Mouse (Mus musculus): ENCODE measurements around the gene S1pr4.
A peak's percentile ranks its signal among the peaks of the same experiment; 100 is the strongest.

Gene S1pr4

DNA sequence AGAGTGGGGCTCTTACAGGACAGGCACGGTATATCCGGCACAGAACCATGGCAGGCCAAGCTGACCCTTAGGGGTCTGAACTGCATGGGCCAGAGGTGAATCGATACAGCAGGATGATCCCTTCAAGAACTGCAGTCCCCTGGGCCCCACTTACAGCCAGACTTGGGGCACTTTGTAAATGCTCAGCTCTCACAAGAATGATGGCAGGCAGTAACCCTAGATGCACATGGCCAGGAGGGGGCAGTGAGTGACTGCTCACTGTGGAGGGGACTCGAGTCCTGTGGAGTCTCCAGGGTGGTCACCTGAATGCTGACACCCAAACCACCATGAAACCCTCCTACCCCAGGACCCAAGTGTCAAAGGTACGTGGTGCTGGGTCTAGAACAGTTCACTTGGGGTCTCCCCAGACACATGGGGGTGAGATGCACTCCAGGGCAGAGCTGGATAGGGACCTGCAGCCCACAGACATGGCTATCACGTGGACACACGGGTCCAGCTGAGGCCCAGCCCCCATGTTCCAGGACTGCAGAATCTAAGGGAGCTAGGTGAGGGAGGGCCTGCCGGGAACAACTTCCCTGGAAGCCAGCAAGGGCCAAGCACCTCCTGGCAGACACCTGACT is 6.2 kb downstream of the S1pr4 start:
- DNase-seq (ENCODE audit: low read depth, low spot score), result peak; percentile 57

DNA sequence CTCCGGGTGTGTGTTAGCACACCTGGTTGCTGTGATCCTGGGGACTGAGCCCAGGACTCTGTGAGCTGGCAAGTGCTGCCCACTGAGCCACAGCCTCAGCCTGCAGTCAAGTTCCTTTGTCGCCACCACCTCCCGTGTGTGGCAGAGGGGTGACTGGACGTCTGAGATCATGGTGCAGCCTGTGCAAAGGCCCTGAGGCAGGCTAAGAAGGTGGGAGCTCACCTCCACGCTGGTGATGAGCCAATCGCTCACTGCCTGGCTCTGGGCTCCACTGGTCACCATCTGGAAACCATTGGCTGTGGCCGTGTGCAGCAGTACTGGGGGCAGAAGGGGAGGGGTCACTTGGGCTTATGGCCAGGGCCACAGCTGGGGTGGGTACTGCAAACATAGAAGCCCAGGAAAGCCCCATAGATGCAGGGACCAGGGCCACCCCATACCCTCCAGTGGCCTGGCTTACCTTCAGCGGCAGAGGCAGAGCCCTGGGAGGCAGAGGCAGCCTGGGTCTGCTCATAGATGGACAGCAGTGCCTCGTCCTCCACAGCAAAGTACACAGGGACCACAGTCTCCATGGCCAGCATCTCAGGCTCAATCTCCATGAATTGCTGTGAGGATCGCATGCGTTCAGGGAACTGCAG is 7.2 kb downstream of the S1pr4 start:
- DNase-seq (ENCODE audit: low read depth, low spot score), result no peak

DNA sequence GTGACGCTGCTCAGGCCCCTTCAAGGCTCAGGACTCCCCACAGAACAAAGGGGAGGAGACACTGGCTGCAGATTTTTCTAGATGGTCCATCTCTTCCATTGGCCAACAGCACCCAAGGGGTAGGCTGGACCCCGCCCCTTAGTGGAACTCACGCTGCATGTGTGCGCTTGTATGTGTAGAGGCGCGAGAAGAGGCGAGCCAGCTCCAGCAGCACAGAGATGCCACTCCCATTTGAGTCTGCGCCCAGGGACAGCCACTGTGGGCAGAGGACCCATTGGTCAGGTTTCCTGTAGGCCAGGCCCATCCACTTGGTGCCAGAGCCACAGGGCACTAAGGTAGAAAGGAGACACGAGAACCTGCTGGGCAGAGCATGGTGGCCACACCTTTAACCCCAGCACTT is 8.9 kb downstream of the S1pr4 start:
- no peak for DNase-seq (ENCODE audit: low read depth, low spot score)

DNA sequence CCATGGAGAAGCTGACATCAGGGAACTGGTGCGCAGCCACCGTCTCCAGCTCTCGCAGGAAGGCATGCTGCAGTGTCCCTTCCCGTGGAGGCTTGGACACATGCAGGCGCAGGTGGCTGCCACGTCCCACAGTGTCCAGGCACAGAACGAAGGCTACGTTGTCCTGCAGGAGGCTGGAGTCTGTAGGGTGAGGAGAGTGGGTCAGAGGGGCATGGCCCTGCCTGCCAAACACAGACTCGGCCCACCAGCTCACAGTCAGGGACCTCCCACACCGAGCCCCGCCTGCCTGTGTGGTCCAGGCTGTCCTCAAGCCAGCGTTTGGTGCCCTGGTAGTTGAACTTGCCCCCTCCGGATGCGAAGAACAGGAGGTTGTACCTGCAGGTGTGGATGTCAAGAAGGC is 10.0 kb downstream of the S1pr4 start:
- DNase-seq (ENCODE audit: low read depth, low spot score), result no peak

DNA sequence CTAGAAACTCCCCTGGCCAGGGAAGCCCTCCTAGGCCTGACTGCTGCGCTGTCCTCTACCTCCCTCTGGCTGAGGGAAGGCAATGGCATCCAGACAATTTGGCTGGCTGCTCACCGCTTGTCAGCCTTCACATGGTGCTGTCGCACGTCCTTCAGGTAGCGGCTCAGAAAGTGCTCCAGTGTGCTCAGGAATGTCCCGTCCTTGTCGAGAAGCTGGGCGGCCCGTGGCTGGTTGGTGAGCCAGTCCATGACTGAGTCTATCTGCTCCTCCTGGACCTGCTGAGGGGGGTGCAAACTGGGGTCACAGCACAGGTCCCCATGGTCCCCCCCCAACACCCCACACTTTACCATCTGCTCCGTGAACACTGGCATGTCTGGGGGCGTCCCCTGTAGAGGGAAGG is 11.9 kb downstream of the S1pr4 start:
- DNase-seq (ENCODE audit: low read depth, low spot score), result no peak

DNA sequence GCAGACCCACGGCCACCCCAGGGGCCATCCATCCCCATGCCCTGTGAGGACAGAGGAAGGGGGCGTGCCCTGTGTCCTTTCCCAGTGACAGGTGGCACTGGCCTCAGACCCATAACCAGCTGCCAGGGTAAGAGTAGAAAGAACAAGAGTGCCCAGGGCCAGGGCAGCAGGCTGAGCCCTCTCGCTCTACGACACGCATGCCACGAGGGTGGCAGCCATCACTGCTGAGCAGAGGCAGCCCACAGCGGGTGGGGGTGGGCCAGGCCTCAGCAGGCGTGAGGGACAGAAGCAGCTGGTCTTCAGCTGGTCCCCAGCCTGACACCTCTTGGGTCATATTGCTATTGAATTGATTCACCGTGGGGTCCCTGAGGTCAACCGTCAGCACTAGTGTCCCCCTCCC is 13.4 kb downstream of the S1pr4 start:
- DNase-seq (ENCODE audit: low read depth, low spot score), result no peak

DNA sequence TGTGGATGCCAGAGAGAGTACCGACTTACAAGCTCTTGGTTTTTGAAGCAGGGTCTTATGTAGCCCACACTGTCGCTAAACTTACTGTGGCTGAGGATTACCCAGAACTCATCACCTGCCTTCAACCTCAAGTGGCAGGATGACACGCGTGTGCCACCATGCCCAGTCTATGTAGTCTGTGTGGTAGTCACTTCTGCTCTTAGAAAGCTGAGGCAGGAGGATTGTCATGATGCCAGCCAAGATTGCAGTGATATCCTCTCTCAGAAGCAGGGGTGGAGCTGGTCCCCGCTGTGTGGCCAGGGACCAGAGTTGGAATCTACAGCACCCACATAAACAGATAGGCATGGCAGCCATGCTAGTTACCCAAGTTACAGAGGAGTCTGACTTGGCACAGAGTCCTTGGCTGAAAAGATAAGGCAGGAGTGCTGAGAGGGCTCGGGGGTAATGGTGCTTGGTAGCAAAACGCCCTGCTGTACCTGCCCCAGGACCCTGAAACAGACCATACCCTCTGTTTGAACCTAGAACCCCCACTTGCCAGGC is 14.4 kb downstream of the S1pr4 start:
- DNase-seq (ENCODE audit: low read depth, low spot score), result no peak

DNA sequence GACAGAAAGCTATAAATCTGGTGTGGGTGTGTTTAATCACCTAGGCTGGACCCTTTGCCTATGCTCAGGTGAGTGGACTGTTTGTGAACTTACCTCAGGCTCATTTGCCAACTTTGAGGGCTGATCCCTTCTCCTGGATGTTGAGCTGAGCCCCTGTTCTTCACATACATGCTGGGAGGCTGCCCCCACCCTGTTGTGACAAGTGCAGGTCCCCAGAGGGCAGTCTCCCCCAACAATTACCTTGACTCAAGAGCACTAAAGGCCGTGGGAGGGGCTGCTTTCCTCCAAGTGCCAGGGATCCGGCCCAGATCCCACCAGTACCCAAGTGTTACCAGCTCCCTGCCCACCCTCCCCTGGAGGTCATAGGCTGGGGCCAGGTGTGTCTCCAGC is 14.9 kb downstream of the S1pr4 start:
- DNase-seq (ENCODE audit: low read depth, low spot score), result peak; percentile 72

DNA sequence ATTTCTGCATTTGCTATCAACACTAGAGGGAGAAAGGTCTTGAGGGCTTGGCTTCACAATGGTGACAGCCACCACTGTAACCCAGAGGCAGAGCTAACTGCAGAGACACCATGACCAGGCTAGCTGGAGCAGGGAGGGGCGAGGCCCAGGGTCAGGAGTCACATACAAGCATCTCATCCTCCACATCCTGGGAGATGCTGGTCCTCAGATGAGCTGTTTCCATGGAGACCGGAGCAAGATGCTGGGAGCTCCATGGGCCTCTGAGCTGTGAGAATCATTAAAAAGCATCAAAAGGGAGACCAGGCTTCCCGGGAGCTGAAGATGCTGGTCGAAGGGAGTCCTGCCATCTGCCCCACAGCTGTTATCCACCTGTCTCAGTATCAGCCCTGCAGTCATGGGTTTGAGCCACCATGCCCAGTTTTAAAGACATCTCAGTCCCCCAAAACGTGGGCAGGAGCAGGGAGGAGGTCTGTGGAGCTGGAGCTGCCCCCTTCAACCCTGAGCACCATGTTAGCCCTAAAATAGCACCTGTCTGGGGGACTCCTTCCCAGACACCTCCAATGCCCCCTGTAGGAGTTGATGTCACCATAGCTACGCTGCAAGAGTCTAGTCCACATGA is 15.4 kb downstream of the S1pr4 start:
- no peak for DNase-seq (ENCODE audit: low read depth, low spot score)

DNA sequence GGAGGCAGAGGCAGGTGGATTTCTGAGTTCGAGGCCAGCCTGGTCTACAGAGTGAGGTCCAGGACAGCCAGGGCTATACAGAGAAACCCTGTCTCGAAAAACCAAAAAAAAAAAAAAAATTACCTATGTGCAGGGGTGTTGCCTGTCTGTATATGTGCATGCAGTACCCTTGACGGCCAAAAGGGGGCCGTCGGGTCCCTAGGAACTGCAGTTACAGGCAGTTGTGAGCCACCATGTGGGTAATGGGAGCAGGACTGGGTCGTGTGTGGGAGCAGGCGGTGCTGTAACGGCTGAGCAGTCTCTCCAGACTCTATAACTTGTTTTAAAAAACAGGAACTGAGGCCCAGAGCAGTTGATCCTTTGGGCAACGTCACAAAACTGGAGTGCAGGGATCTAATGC is 15.9 kb downstream of the S1pr4 start:
- peak; percentile 80 for DNase-seq (ENCODE audit: low read depth, low spot score)

DNA sequence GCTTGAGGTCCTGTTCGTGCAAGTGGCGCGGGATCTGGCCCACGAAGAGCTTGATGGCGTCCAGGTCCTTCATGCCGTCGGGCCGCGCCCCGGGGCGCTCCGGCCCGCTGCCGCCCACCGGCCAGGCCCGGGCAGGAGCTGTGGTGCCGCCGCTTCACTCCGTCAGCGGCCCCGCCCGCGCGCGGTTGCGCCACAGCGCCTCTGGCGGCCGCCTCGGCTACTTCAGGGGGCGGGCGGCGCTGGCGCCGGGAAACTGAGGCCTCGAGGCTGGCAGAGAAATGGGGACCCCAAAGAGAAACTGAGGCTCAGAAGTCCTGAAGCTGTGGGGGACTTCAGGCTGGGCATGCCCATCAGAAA is 17.4 kb downstream of the S1pr4 start, which contains the start of gene Celf5:
Gene Celf5 (minus strand): TSS at position 177 of the 357 bp plus-strand sequence.
- peak; percentile 75 for DNase-seq (ENCODE audit: low read depth, low spot score)

DNA sequence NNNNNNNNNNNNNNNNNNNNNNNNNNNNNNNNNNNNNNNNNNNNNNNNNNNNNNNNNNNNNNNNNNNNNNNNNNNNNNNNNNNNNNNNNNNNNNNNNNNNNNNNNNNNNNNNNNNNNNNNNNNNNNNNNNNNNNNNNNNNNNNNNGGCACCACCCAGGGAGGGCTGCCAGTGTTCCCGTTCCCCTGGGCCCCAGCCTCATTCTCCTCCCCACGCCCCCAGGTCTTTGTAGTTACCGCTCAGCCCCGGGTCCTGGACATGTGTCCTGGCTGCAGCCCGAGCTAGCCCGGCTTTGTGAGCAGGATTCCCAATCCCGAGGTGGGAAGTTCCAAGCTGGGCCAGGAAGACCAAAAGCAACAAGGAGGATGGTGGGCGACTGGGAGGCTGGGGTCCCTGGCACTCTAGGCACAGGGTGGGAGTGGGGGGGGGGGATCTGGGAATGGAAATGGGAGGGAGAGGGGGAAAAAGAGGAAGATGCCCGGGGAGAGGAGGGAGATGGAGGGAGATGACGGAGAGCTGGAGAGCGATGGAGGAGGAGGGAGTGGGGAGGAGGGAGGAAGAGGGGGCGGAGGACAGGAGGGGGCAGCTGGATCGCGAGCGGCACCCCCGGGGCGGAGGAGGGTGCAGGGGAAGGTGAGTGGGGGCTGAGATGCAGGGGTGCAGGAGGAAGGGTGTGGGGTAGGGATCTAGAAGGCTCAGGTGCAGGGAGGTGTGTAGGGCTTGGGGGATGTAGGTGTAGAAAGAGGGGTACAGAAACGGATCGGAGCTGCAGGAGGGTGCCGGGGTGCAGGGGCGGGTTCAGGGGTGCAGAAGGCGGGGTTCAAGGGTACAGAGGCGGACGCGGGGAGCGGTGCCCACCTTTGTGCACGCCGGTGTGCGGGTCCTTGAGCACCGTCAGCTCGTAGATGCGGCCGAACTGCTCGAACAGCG is 18.1 kb downstream of the S1pr4 start:
- no peak for DNase-seq (ENCODE audit: low read depth, low spot score)

DNA sequence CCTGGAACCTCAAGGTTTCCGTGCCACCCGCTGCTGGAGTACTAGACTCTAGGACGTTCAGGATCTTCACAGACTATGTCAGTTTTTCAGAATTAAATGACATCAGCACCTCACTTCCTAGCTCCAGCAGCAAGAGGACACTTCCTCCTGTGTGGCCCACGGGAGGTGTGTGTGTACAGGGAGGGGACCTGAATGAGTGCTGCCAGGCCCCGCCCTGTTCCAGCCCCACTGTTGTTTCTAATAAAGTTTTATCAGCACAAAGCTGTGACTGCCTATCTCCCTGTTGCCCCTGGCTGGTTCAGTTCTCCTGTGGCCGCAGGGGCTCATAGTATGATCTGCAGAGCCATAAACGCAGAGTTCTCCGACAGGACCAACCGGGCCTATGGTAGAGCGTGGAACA is 25.5 kb downstream of the S1pr4 start:
- no peak for DNase-seq (ENCODE audit: low read depth, low spot score)

DNA sequence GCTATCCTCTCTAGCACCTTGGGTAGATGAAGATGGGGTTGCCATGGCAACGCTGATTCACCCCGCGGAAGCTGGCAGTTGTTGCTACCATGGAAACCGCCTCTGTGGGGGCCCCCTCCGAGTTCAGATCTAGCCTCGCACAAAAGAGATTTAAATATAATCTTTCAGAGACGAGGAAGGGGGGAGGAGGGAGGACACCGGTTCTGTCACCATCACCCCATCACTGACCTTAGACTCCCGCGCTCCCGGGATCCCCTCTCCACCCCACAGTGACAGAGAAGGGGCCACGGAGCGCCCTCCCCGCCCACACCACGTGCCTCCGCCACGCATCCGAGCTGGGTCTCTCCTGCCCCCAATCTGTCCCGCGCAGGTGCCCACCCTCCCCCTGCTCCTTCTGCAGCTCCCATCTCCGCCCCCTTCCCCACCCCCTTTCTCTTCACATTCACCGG is 26.9 kb downstream of the S1pr4 start:
- DNase-seq (ENCODE audit: low read depth, low spot score), result peak; percentile 88

DNA sequence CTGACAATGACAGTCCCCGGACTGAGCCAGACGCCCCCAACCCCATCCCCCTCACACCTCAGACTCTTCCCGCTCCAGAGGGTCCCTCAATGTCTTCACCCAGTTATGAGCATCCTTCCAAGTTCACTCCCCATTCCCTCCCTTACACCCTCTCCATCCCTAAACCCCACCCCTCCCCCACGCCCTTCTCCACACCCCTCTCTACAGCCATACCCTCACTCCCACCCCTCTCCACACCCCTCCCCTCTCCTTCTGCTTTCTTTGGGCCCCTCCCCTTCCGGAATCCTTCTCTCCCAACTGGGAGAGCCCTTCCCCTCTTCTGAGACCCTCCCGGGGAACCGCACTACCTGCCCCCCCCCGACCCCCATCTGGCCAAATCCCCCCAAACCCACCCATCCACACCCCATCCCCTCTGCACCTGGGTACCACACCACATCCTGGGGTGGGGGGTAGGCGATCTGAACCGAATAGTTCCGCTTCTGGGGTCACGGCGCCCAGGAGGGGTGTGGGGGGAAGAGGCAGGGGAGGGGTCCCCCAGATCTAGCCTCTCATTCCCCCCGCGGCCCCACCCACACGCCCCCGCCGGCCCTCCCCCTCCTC is 27.4 kb downstream of the S1pr4 start:
- no peak for DNase-seq (ENCODE audit: low read depth, low spot score)

DNA sequence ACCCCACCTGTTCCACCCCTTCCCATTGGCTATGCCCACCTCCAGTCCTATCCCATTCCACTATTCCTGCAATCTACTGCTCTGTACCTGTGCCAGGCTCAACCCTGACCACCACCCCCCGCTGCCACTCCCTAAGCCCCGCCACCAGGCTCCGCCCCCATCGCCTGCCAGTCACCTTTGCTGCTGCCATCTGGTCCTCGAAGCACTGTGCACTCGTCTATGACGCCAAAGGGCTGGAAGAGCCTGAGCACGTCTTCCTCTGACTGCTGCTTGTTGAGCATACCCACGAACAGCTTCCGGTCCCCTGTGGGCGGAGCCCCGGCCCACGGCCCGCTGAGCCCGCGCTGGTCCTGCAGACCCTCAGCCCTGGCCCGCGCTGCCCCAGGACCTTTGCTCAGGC is 29.5 kb downstream of the S1pr4 start:
- DNase-seq (ENCODE audit: low read depth, low spot score), result peak; percentile 79

DNA sequence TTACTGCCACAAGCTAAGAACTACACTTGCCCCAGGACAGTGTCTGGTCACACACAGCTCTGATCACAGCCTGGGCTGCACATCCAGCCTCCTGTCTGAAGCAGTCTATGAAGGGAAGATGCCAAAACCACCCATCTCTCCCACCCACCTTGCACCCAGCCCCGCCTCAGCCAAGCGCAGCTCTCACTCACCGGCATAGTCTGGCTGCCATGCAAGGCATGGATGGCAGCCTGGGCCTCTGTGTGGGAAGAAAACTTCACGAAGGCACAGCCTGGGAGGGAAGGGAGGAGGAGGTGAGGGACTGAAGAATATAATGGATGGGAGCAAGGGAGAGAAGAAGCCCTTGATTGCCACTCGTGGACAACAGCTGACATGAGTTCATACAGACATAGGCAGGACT is 30.7 kb downstream of the S1pr4 start:
- no peak for DNase-seq (ENCODE audit: low read depth, low spot score)

DNA sequence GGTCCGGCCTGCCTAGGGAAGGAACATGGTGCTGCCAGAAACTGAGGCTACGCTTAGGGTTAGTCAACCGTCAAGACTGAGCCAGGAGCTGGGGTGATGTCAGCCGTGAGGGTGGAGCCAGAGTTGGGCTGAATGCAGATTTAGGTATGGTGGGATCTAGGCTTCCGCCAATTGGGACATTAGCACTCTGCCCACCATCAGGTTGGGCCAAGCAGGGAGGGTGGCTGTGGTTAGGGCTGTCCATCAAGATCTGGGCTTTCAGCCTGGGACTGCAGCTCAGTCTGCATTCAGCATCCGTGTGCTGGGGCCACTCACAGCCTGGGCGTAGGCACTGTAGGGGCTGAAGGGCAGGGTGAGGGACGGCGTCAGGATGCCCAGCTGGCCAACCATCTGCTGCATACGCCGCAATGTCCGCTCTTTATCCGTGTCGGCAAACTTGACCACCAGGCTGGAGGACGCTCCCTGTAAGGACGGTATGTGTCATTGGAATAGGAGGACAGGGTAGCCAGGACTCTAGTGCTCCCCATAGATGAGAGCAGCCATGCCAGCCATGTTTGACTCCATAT is 32.2 kb downstream of the S1pr4 start:
- DNase-seq (ENCODE audit: low read depth, low spot score), result no peak

DNA sequence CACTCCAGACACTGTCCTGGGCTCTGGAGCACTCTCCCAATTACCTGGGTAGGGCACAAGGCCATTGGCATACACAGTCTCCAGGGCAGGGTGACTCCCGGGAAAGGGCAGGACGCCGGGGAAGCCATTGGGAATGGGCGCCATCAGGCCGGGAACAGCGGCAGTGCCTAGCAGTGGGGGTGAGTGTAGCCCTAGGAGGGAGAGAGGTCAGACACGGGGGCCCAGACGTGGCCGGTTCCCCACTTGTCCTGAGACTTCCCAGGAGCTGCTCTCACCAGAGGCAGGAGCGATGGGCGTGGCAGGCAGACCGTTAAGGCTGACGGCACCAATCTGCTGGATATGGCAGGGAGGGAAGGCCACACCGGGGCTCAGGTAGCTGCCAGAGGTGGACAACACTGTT is 33.1 kb downstream of the S1pr4 start:
- DNase-seq (ENCODE audit: low read depth, low spot score), result no peak

DNA sequence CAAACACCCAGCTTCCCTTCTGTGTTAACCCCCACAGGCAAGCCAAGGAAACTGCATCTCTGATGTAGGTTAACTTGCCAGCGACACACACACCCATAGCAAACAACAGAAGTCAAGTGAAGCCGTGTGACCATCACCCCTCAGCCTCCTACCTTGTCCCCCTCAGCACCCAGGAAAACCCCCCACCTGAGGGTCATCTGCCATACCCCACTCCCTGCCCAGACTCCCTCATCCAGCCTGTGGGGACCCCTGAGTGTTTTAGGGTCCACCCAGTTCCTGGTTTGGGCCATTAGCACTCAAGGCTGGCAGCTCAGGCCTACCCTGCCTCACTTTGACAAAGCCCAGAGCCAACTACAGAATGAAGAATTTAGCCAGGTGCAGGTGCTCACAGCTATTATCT is 33.9 kb downstream of the S1pr4 start:
- no peak for DNase-seq (ENCODE audit: low read depth, low spot score)

DNA sequence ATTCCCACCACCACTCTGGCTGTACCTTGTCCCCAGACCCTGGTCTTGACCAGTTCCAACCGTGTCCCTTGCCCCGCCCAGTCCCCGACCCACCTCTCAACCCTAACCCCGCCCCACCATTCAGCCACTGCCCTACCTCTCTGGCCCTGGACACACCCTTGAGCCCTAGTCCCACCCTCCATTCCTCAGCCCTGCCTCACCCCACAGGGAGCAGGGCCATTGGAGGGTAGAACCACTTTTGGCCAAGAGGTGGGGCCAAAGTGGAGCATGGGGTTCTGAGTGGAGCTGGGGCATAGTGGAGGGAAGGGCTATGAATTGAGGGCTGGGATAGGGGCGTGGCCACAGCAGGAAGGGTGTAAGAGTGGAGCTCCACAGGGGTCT is 34.7 kb downstream of the S1pr4 start:
- DNase-seq (ENCODE audit: low read depth, low spot score), result no peak

All from CD4-positive, CD25-positive, alpha-beta regulatory T cell, adult 2 months (primary cell).